Mouse (Mus musculus) liver, embryonic 12.5 days (tissue): ENCODE measurements around the gene Tmem132b. TPM values are rescaled to one million over a fixed set of nuclear protein-coding genes. Genes with fewer than 3 reads are reported as not detected.

Experiments used
- ATAC-seq: fragments of 200-750 bp; cut with Nextera tagmentation; 2 replicates; pipeline ENCODE4 v1.8.0; 2017; ENCODE audit warnings: moderate number of reproducible peaks, mild to moderate bottlenecking, moderate library complexity
- H3K27ac ChIP-seq: fragments of 300-500 bp; sonication (generic); 2 replicates; pipeline ENCODE4 v1.5.1; 2016; ENCODE audit warnings: mild to moderate bottlenecking
- H3K27me3 ChIP-seq: fragments of 300-500 bp; sonication (generic); replicated peaks from 2 replicates; pipeline ENCODE4 v1.6.1; 2016; ENCODE audit warnings: mild to moderate bottlenecking, moderate library complexity
- H3K36me3 ChIP-seq: fragments of 300-500 bp; sonication (generic); 2 replicates; pipeline ENCODE4 v1.6.1; 2016; ENCODE audit warnings: mild to moderate bottlenecking, moderate library complexity
- H3K4me1 ChIP-seq: fragments of 300-500 bp; sonication (generic); 2 replicates; pipeline ENCODE4 v1.6.1; 2016
- H3K4me2 ChIP-seq: fragments of 300-500 bp; sonication (generic); 2 replicates; pipeline ENCODE4 v1.6.1; 2016; ENCODE audit warnings: mild to moderate bottlenecking, moderate library complexity
- H3K4me3 ChIP-seq: fragments of 300-500 bp; sonication (generic); 2 replicates; pipeline ENCODE4 v1.5.1; 2016; ENCODE audit warnings: mild to moderate bottlenecking, moderate library complexity
- H3K9ac ChIP-seq: fragments of 300-500 bp; sonication (generic); 2 replicates; pipeline ENCODE4 v1.6.1; 2016; ENCODE audit warnings: mild to moderate bottlenecking, moderate library complexity
- H3K9me3 ChIP-seq: fragments of 300-500 bp; sonication (generic); replicated peaks from 2 replicates; pipeline ENCODE4 v1.6.1; 2016; ENCODE audit warnings: mild to moderate bottlenecking, moderate library complexity
- WGBS: fragments of 180-500 bp; shearing (Covaris S2); methylation state at CpG from one replicate; pipeline ENCODE4 v1.1.7; 2016; ENCODE audit not compliant: insufficient replicate concordance; 5-methylcytosine and 5-hydroxymethylcytosine counted together
- polyA plus RNA-seq: library from polyadenylated mRNA; unstranded; fragments of >200 nt; fragmentation: Nextera tagmentation; extraction: Ambion mirVana; gene quantifications from 2 replicates; pipeline ENCODE4 v1.2.1, GENCODE M21; 2016

Tmem132b gene
- polyA plus RNA-seq, 1 experiment from 2014 or later: 0.02 TPM

- 47% methylated on average over 5 of the region's 5 CpGs for WGBS
- ATAC-seq: no peak
- no peak overlapping the region for H3K27ac ChIP-seq
- H3K9me3 ChIP-seq: peaks cover 54% of the 10 kb centered on the region; the same call in 1 of the 2 replicates
- no peaks in the 10 kb centered on the region for H3K27me3 ChIP-seq
- no peak overlapping the region for H3K9ac ChIP-seq
- no peaks in the 10 kb centered on the region for H3K36me3 ChIP-seq
- no peaks in the 10 kb centered on the region for H3K4me1 ChIP-seq
- no peak overlapping the region for H3K4me2 ChIP-seq
- no peak overlapping the region for H3K4me3 ChIP-seq
Observed at GRCm38 (mm10) chr5:125805327-125805726, 273.8 kb downstream of the Tmem132b start.

- Histone ChIP-seq H3K27me3 (no peaks in the 10 kb centered on the region), H3K4me3 (no peak overlapping the region), H3K36me3 (no peaks in the 10 kb centered on the region), H3K27ac (no peak overlapping the region), H3K4me1 (no peaks in the 10 kb centered on the region), H3K4me2 (no peak overlapping the region), H3K9ac (no peak overlapping the region), H3K9me3 (peaks cover 49% of the 10 kb centered on the region)
- ATAC-seq: no peak
- WGBS: 66% methylated on average over 5 of the region's 5 CpGs
Observed at GRCm38 (mm10) chr5:125807861-125808260, 276.3 kb downstream of the Tmem132b start.

GRCm38 (mm10) chr5:125829342-125829741, 297.8 kb downstream of the Tmem132b start:
- Histone ChIP-seq H3K27ac (no peak overlapping the region), H3K27me3 (no peaks in the 10 kb centered on the region), H3K9ac (no peak overlapping the region), H3K9me3 (peaks cover 41% of the 10 kb centered on the region), H3K4me1 (no peaks in the 10 kb centered on the region), H3K4me2 (no peak overlapping the region), H3K4me3 (no peak overlapping the region), H3K36me3 (no peaks in the 10 kb centered on the region)
- ATAC-seq: no peak
- 56% methylated on average over 3 of the region's 3 CpGs for WGBS

GRCm38 (mm10) chr5:125835890-125836289, 304.3 kb downstream of the Tmem132b start:
- H3K9ac ChIP-seq: no peak overlapping the region
- no peak overlapping the region for H3K4me2 ChIP-seq
- H3K9me3 ChIP-seq: peaks cover 28% of the 10 kb centered on the region
- 54% methylated on average over 1 of the region's 1 CpGs for WGBS
- ATAC-seq: no peak
- H3K27me3 ChIP-seq: no peaks in the 10 kb centered on the region
- no peak overlapping the region for H3K27ac ChIP-seq
- no peaks in the 10 kb centered on the region for H3K36me3 ChIP-seq
- H3K4me3 ChIP-seq: no peak overlapping the region
- no peaks in the 10 kb centered on the region for H3K4me1 ChIP-seq

- H3K36me3 ChIP-seq: no peaks in the 10 kb centered on the region
- H3K27me3 ChIP-seq: no peaks in the 10 kb centered on the region
- WGBS: 70% methylated on average over 5 of the region's 5 CpGs
- peaks cover 26% of the 10 kb centered on the region for H3K9me3 ChIP-seq
- ATAC-seq: no peak
- H3K27ac ChIP-seq: no peak overlapping the region
- H3K9ac ChIP-seq: no peak overlapping the region
- no peak overlapping the region for H3K4me3 ChIP-seq
- no peaks in the 10 kb centered on the region for H3K4me1 ChIP-seq
- H3K4me2 ChIP-seq: no peak overlapping the region
Observed at GRCm38 (mm10) chr5:125836761-125837160, 305.2 kb downstream of the Tmem132b start.

Other genes starting within 250 kb of the Tmem132b start
- 87.1 and 88.8 TPM in 2 replicates for gene Scarb1, start 190.7 kb upstream of the Tmem132b start, polyA plus RNA-seq
- 0.38 and 0.66 TPM in 2 replicates for gene Gm10382, start 142.5 kb upstream of the Tmem132b start, polyA plus RNA-seq
- gene Ubc, start 141.6 kb upstream of the Tmem132b start, polyA plus RNA-seq: 657 and 673 TPM in 2 replicates
- gene Dhx37, start 97.7 kb upstream of the Tmem132b start, polyA plus RNA-seq: 11.3 and 11.4 TPM in 2 replicates
- 44.0 and 44.1 TPM in 2 replicates for gene Bri3bp, start 90.2 kb upstream of the Tmem132b start, polyA plus RNA-seq
- gene Aacs, start 56.0 kb upstream of the Tmem132b start, polyA plus RNA-seq: 24.7 and 25.1 TPM in 2 replicates